Mouse (Mus musculus) macrophage (primary cell): ENCODE measurements around the gene Fubp3. TPM values are rescaled to one million over a fixed set of nuclear protein-coding genes. Genes with fewer than 3 reads are reported as not detected.

Source experiments
- H3K27ac ChIP-seq: fragments of 350-480 bp; formaldehyde crosslinking; 2 replicates; pipeline ENCODE4 v1.9.0; 2021
- H3K36me3 ChIP-seq: fragments of 350-480 bp; formaldehyde crosslinking; 2 replicates; pipeline ENCODE4 v1.9.0; 2021; ENCODE audit errors: inconsistent target
- H3K4me3 ChIP-seq: fragments of 350-480 bp; formaldehyde crosslinking; 2 replicates; pipeline ENCODE4 v1.9.0; 2021; ENCODE audit errors: inconsistent target
- H3K79me2 ChIP-seq: fragments of 350-480 bp; formaldehyde crosslinking; 2 replicates; pipeline ENCODE4 v1.9.0; 2021; ENCODE audit errors: inconsistent target
- WGBS: methylation state at CpG from one replicate; pipeline ENCODE4 v1.1.7; 2026; ENCODE audit warnings: inconsistent platforms; ENCODE audit not compliant: missing documents; 5-methylcytosine and 5-hydroxymethylcytosine counted together
- polyA plus RNA-seq: library from polyadenylated mRNA; stranded (reverse); fragments of 250-400 nt; gene quantifications from 3 replicates; pipeline ENCODE4 v1.2.4, GENCODE M21; 2018; ENCODE audit warnings: inconsistent platforms

Fubp3 gene
- polyA plus RNA-seq, 1 experiment from 2014 or later: 19.6 TPM

DNA sequence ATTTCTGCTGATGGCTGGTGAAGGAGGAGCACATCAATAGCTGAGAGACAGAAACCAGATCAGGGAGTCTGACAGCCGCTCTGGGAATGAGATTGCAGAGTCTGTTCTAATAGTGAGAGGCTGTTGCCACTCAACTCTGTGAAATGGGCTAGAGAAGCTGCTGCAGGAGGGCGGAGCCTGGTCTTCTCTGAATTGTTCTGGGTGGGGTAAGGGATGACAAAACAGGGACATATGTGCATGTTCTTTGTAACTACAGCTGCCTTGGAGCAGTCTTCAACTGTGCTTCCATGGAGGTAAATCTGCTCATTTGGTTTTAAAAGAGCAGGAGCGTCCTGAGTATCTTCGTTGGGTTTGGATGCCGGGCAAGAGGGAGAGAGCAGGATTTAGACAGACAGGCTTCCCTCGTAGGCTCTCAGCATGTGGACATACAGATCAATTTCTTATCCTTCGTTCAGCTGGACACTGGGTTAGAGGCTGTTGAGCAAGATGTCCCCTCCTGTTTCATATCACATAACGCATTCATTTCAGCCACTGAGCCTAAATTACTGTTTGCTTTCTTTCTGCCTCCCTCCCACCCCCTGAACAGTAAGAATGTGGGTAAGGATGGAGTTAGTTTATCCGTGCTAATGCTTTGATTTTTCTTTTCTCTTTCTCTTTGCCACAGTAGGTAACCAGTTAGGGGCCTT, 19.5 kb downstream of the Fubp3 start:
- WGBS: 96% methylated on average over 9 of the region's 9 CpGs
- H3K27ac ChIP-seq: no peak overlapping the region
- H3K36me3 ChIP-seq: peaks cover 23% of the 10 kb centered on the region; the same call in 1 of the 2 replicates
- H3K79me2 ChIP-seq: peaks cover 24% of the 10 kb centered on the region; the same call in 1 of the 2 replicates
- no peak overlapping the region for H3K4me3 ChIP-seq

GRCm38 (mm10) chr2:31607555-31607954, 35.1 kb downstream of the Fubp3 start:
- no peaks in the 10 kb centered on the region for H3K79me2 ChIP-seq
- H3K27ac ChIP-seq: no peak overlapping the region
- no peak overlapping the region for H3K4me3 ChIP-seq
- peaks cover 91% of the 10 kb centered on the region for H3K36me3 ChIP-seq
- 100% methylated on average over 1 of the region's 1 CpGs for WGBS

- Histone ChIP-seq H3K27ac (no peak overlapping the region), H3K36me3 (peaks cover 96% of the 10 kb centered on the region), H3K4me3 (no peak overlapping the region), H3K79me2 (no peaks in the 10 kb centered on the region)
- WGBS: 82% methylated on average over 7 of the region's 7 CpGs
Measured at GRCm38 (mm10) chr2:31609859-31610261, 37.4 kb downstream of the Fubp3 start.

- Histone ChIP-seq H3K36me3 (peaks cover 96% of the 10 kb centered on the region), H3K27ac (no peak overlapping the region), H3K79me2 (no peaks in the 10 kb centered on the region), H3K4me3 (no peak overlapping the region)
- WGBS: 94% methylated on average over 4 of the region's 4 CpGs
Measured at GRCm38 (mm10) chr2:31610922-31611321, 38.5 kb downstream of the Fubp3 start.

DNA sequence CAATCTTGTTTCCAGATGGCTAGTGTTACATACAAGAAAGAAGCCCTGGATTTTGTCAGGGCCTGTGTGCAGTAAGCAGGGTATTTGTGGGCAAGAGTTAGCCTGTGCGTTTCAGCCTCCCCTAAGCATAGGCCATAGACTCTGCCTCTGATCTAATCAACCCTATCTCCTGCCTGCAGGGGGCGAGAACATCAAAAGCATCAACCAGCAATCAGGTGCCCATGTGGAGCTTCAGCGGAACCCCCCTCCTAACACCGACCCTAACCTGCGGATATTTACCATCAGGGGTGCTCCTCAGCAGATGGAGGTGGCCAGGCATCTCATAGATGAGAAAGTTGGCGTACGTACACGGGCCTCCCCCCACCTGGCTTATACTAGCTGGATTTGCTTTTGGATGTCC, 38.9 kb downstream of the Fubp3 start:
- H3K27ac ChIP-seq: no peak overlapping the region
- H3K36me3 ChIP-seq: peaks cover 95% of the 10 kb centered on the region
- H3K79me2 ChIP-seq: no peaks in the 10 kb centered on the region
- no peak overlapping the region for H3K4me3 ChIP-seq
- WGBS: 94% methylated on average over 8 of the region's 8 CpGs

DNA sequence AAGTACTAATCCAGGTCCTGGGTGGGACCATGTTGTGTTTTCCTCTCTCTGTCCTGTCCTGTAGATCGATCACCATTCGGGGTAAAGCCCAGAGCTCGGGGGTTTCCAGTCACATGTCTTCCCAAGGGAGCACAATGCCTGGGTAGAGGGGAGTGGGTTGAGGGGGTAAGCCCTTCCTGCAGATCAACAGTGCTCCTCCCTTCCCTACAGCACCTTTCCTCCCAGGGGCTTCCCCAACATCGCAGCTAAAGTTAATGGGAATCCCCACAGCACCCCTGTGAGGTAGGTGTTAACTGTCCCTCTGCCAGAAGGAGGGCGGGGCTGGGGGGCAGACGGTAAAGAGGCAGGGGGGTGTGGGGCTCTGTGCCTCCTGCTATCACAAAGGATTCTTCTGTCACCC, 40.2 kb downstream of the Fubp3 start:
- H3K4me3 ChIP-seq: no peak overlapping the region
- 90% methylated on average over 6 of the region's 6 CpGs for WGBS
- H3K27ac ChIP-seq: no peak overlapping the region
- H3K36me3 ChIP-seq: peaks cover 84% of the 10 kb centered on the region
- no peaks in the 10 kb centered on the region for H3K79me2 ChIP-seq

- 92% methylated on average over 7 of the region's 7 CpGs for WGBS
- Histone ChIP-seq H3K79me2 (no peaks in the 10 kb centered on the region), H3K4me3 (no peak overlapping the region), H3K27ac (no peak overlapping the region), H3K36me3 (peaks cover 73% of the 10 kb centered on the region)
Measured at GRCm38 (mm10) chr2:31613781-31614180, 41.3 kb downstream of the Fubp3 start.

DNA sequence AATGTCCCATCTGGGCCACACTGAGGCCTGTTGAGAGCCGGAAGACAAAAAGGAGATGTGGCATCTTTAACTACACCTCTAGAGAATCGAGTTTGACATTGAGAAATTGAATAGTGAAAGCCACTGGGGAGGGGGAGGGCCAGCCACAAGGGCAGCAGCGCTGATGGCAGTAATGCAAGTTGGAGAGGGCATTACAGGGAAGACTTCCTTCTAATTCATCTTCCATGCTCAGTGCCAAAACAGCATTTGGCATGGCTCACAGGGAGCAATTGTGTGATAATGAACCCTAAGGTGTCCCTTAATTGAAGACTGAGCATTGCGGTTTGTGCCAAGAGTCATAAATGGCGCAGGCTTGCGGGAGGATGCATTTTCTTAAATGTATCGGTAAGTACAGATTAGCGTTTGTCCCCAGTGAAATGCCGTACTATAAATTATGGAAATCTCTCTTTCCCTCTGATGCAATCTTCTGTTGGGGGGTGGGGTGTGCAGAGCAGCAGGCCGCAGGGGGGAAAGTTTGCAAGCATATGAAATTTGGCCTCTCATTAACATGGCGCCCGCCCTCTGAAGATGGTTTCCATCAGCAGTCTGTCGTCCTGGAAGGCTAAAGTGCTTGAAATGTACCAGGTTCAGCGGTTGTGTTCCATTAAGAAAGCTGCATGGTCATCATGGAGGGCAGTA, 46.2 kb downstream of the Fubp3 start:
- 85% methylated on average over 14 of the region's 14 CpGs for WGBS

GRCm38 (mm10) chr2:31619208-31619607, 46.8 kb downstream of the Fubp3 start:
- no peak overlapping the region for H3K27ac ChIP-seq
- no peaks in the 10 kb centered on the region for H3K79me2 ChIP-seq
- H3K4me3 ChIP-seq: no peak overlapping the region
- 97% methylated on average over 6 of the region's 6 CpGs for WGBS
- H3K36me3 ChIP-seq: peaks cover 20% of the 10 kb centered on the region; the same call in 1 of the 2 replicates

More for the DNA sequence above, 46.2 kb downstream of the Fubp3 start:
- no peak overlapping the region for H3K4me3 ChIP-seq
- no peak overlapping the region for H3K27ac ChIP-seq
- no peaks in the 10 kb centered on the region for H3K79me2 ChIP-seq
- peaks cover 26% of the 10 kb centered on the region; the same call in 1 of the 2 replicates for H3K36me3 ChIP-seq

DNA sequence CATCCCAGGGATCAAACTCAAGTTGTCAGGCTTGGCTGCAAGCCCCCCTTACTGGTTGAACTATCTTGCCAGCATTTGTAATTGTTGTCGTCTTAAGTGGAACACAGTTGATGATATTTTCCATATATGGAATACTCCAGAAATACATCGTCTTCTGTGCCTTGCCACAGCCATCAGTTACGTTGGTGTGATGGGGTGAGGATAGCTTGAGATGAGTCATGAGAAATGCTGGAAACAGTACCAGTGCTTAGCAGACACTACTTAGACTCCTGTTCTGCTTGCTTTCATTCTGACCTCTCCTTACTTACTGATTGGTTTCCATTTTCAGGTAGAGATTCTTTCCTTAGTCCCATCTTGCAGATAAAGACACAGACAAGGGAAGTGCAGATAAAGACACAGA, 61.1 kb downstream of the Fubp3 start:
- H3K27ac ChIP-seq: no peak overlapping the region
- whole genome bisulfite sequencing: 56% methylated on average over 3 of the region's 3 CpGs
- no peaks in the 10 kb centered on the region for H3K36me3 ChIP-seq
- H3K79me2 ChIP-seq: no peaks in the 10 kb centered on the region
- no peak overlapping the region for H3K4me3 ChIP-seq

DNA sequence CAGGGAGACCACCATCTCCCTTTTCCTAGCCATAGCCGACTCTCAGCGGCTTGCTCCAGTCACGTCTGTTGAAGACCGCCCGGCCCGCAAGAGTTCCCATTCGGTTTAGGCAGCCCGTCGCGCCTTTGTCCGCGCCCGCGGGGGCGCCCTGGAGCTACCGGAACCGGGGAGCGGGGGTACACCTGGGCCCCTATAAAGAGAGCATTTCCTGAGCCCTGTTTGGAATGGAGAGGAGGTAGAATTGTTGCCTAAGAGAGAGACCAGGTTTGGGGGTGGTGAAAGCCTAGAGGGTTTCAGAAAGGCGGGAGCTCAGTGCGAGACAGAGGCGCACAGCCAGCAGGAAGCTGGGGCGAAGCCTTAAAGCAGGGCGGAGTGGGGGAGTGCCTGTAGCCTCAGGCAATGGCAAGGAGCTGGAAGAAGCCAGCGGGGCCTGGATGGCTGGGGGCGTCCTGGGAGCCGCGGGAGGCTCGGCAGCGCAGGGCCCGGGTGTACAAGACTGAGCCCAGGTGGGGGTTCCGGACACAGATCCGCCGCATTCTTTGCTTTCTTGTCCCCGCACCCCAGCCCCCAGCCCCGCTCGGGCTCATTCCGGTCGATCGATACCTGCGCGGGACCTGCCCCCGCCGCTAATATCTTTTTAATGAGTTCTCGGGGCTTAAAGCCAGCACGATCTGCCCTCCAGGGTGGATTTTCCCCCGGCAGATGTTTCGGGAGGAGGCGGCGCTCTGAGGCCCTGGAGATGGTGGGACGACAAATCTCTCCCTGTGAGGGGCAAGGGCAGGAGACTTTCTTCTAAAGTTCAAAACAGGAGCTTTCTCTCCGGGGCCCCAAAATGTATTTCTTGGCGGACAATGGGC, 63.1 kb downstream of the Fubp3 start:
- 5% methylated on average over 52 of the region's 52 CpGs for WGBS
- Histone ChIP-seq H3K27ac (no peak overlapping the region), H3K4me3 (no peak overlapping the region), H3K79me2 (no peaks in the 10 kb centered on the region), H3K36me3 (no peaks in the 10 kb centered on the region)

GRCm38 (mm10) chr2:31636138-31636741, 63.8 kb downstream of the Fubp3 start:
- no peaks in the 10 kb centered on the region for H3K36me3 ChIP-seq
- no peak overlapping the region for H3K4me3 ChIP-seq
- 8% methylated on average over 48 of the region's 48 CpGs for WGBS
- H3K79me2 ChIP-seq: no peaks in the 10 kb centered on the region
- no peak overlapping the region for H3K27ac ChIP-seq

DNA sequence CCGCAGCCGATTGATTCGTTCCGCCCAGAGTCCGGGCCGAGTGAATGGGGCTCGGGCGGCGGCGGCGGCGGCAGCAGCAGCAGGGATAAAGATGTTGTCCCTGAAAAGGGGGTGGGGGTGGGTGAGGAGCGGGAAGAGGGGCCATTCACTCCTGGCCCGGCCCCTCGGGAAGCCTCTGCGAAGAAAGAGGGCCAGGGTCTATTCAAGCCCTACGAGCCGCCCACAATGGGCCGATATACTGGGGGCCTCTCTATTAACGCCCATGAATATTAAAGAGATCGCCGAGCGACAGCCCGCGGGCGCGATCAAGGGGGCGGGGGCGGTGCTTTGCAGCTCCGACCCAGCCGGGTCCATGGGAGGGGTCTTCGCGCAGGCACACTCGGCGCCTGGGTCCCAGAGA, 64.3 kb downstream of the Fubp3 start:
- no peaks in the 10 kb centered on the region for H3K79me2 ChIP-seq
- 6% methylated on average over 32 of the region's 35 CpGs for WGBS
- H3K27ac ChIP-seq: no peak overlapping the region
- H3K4me3 ChIP-seq: no peak overlapping the region
- H3K36me3 ChIP-seq: no peaks in the 10 kb centered on the region

DNA sequence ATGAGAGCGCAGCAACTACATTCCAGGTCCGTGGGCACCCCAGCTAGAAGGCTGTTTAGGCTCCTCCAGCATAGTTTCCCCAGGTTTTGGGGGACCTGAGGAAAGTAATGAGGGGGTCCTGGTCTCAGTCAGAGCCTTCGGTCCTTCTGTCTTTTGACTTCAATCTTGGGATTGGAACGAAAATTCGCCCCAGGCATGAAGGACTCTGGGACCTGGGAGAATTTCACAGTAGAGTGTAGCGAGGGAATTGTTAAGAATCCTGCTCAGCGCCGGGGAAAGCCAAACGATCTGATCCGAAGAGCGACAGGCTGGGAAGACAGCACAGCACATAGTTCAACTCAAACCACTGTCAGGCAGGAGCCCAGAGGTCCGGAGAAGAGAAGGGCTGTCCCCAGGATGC, 64.9 kb downstream of the Fubp3 start:
- Histone ChIP-seq H3K36me3 (no peaks in the 10 kb centered on the region), H3K27ac (no peak overlapping the region), H3K4me3 (no peak overlapping the region), H3K79me2 (no peaks in the 10 kb centered on the region)
- WGBS: 5% methylated on average over 12 of the region's 12 CpGs
